Mouse (Mus musculus) MEL (cell line): ENCODE results near the gene Lrpprc. TPM values are rescaled to one million over a fixed set of nuclear protein-coding genes. Genes with fewer than 3 reads are reported as not detected.

ENCODE experiments used
- DNase-seq: peaks from one replicate; pipeline ENCODE4 v3.0.0; 2011; ENCODE audit warnings: low read depth, low spot score
- H3K27ac ChIP-seq: 2 replicates; pipeline ENCODE4 v1.5.1; 2012; ENCODE audit warnings: low read depth, mild to moderate bottlenecking, control low read depth, low read length, moderate library complexity; ENCODE audit not compliant: control insufficient read depth
- H3K27me3 ChIP-seq, 2 experiments: fragments of 150-350 bp in 1 of 2; sonication (generic) in 1 of 2; 2 replicates each; pipeline ENCODE4 v1.6.1; 2012; ENCODE audit warnings: low read length in 2 of 2, mild to moderate bottlenecking in 2 of 2, improper control_type of control experiment in 1 of 2, moderate library complexity in 1 of 2; ENCODE audit not compliant: insufficient read depth in 2 of 2, control insufficient read depth in 1 of 2
- H3K36me3 ChIP-seq, 2 experiments: 2 replicates each; pipeline ENCODE4 v1.6.1; 2012 to 2014; ENCODE audit warnings: low read length in 2 of 2, improper control_type of control experiment in 1 of 2, inconsistent platforms in 1 of 2, mild to moderate bottlenecking in 1 of 2; ENCODE audit not compliant: insufficient read depth in 2 of 2, control insufficient read depth in 1 of 2
- H3K4me1 ChIP-seq, 2 experiments: fragments of 150-350 bp in 1 of 2; sonication (generic) in 1 of 2; 2 replicates each; pipeline ENCODE4 v1.6.1; 2012; ENCODE audit warnings: low read length in 2 of 2, improper control_type of control experiment in 1 of 2, mild to moderate bottlenecking in 1 of 2; ENCODE audit not compliant: insufficient read depth in 2 of 2, control insufficient read depth in 1 of 2
- H3K4me3 ChIP-seq, 2 experiments: fragments of 150-350 bp in 1 of 2; sonication (generic) in 1 of 2; 2 replicates each; pipeline ENCODE4 v1.5.1; 2012; ENCODE audit warnings: low read depth in 2 of 2, low read length in 2 of 2, mild to moderate bottlenecking in 2 of 2, moderate library complexity in 2 of 2, control low read depth in 1 of 2, improper control_type of control experiment in 1 of 2; ENCODE audit not compliant: control insufficient read depth in 1 of 2, insufficient read depth in 1 of 2
- H3K79me2 ChIP-seq: 2 replicates; pipeline ENCODE4 v1.6.1; 2012; ENCODE audit warnings: mild to moderate bottlenecking, low read length, moderate library complexity; ENCODE audit not compliant: control insufficient read depth, poor library complexity, insufficient read depth
- H3K9ac ChIP-seq: 2 replicates; pipeline ENCODE4 v1.6.1; 2012; ENCODE audit warnings: low read depth, mild to moderate bottlenecking, control low read depth, low read length, moderate library complexity; ENCODE audit not compliant: control insufficient read depth, poor library complexity, severe bottlenecking
- H3K9me3 ChIP-seq: fragments of 150-350 bp; sonication (generic); replicated peaks from 2 replicates; pipeline ENCODE4 v1.6.1; 2012; ENCODE audit warnings: mild to moderate bottlenecking, low read length, improper control_type of control experiment, moderate library complexity; ENCODE audit not compliant: insufficient read depth
- BHLHE40 ChIP-seq: IDR thresholded peaks from 2 replicates; pipeline ENCODE4 v1.6.1; 2012; ENCODE audit warnings: low read depth, mild to moderate bottlenecking, inconsistent platforms, low read length, improper control_type of control experiment, borderline replicate concordance
- CHD2 ChIP-seq: IDR thresholded peaks from 2 replicates; pipeline ENCODE4 v1.6.1; 2011; ENCODE audit warnings: low read length, improper control_type of control experiment
- CTCF ChIP-seq, 3 experiments: IDR thresholded peaks in 2 of 3; conservative IDR thresholded peaks in 1 of 3; 2 replicates each; pipeline ENCODE4 v1.5.1; 2011 to 2012; ENCODE audit warnings: low read length in 3 of 3, low read depth in 2 of 3, mild to moderate bottlenecking in 2 of 3, improper control_type of control experiment in 1 of 3, inconsistent platforms in 1 of 3, mixed read lengths in 1 of 3, moderate library complexity in 1 of 3; ENCODE audit not compliant: control insufficient read depth in 1 of 3, insufficient read depth in 1 of 3, poor library complexity in 1 of 3, severe bottlenecking in 1 of 3
- E2F4 ChIP-seq: IDR thresholded peaks from 2 replicates; pipeline ENCODE4 v1.6.1; 2011; ENCODE audit warnings: low read depth, low read length, improper control_type of control experiment, borderline replicate concordance
- EP300 ChIP-seq, 2 experiments: IDR thresholded peaks; 2 replicates each; pipeline ENCODE4 v1.6.1; 2011; ENCODE audit warnings: improper control_type of control experiment in 2 of 2, low read length in 2 of 2, low read depth in 1 of 2, mild to moderate bottlenecking in 1 of 2
- GABPA ChIP-seq: IDR thresholded peaks from 2 replicates; pipeline ENCODE4 v1.6.1; 2012; ENCODE audit warnings: low read depth, mild to moderate bottlenecking, inconsistent platforms, low read length, improper control_type of control experiment, moderate library complexity
- KAT2A ChIP-seq: conservative IDR thresholded peaks from 2 replicates; pipeline ENCODE4 v1.6.1; 2012; ENCODE audit warnings: low read depth, low read length, improper control_type of control experiment, inconsistent platforms
- MAFK ChIP-seq: IDR thresholded peaks from 2 replicates; pipeline ENCODE4 v1.6.1; 2011; ENCODE audit warnings: low read depth, mild to moderate bottlenecking, low read length, improper control_type of control experiment, borderline replicate concordance
- MAX ChIP-seq: IDR thresholded peaks from 2 replicates; pipeline ENCODE4 v1.6.1; 2011; ENCODE audit warnings: low read length, improper control_type of control experiment
- MAZ ChIP-seq: IDR thresholded peaks from 2 replicates; pipeline ENCODE4 v1.6.1; 2012; ENCODE audit warnings: low read depth, mild to moderate bottlenecking, inconsistent platforms, low read length, improper control_type of control experiment
- MYC ChIP-seq: IDR thresholded peaks from 2 replicates; pipeline ENCODE4 v1.6.1; 2011; ENCODE audit warnings: low read depth, mild to moderate bottlenecking, low read length, improper control_type of control experiment, moderate library complexity
- POLR2AphosphoS2 ChIP-seq: IDR thresholded peaks from 2 replicates; pipeline ENCODE4 v1.6.1; 2011; ENCODE audit warnings: low read length, improper control_type of control experiment
- RAD21 ChIP-seq: IDR thresholded peaks from 2 replicates; pipeline ENCODE4 v1.6.1; 2011; ENCODE audit warnings: mild to moderate bottlenecking, low read depth, low read length, improper control_type of control experiment
- RCOR1 ChIP-seq: IDR thresholded peaks from 2 replicates; pipeline ENCODE4 v1.6.1; 2012; ENCODE audit warnings: low read depth, mild to moderate bottlenecking, inconsistent platforms, low read length, improper control_type of control experiment
- TAL1 ChIP-seq: IDR thresholded peaks from 2 replicates; pipeline ENCODE4 v1.6.1; 2012; ENCODE audit warnings: mild to moderate bottlenecking, inconsistent platforms, low read length, moderate library complexity, mixed read lengths
- UBTF ChIP-seq: IDR thresholded peaks from 2 replicates; pipeline ENCODE4 v1.6.1; 2012; ENCODE audit warnings: low read depth, mild to moderate bottlenecking, inconsistent platforms, low read length, improper control_type of control experiment, moderate library complexity, borderline replicate concordance; ENCODE audit not compliant: insufficient read depth
- USF1 ChIP-seq: IDR thresholded peaks from 2 replicates; pipeline ENCODE4 v1.6.1; 2014; ENCODE audit warnings: low read depth, mild to moderate bottlenecking, inconsistent platforms, low read length, improper control_type of control experiment, moderate library complexity
- USF2 ChIP-seq, 2 experiments: IDR thresholded peaks; 2 replicates each; pipeline ENCODE4 v1.6.1; 2011 to 2012; ENCODE audit warnings: improper control_type of control experiment in 2 of 2, low read length in 2 of 2, borderline replicate concordance in 1 of 2, inconsistent platforms in 1 of 2, low read depth in 1 of 2, mild to moderate bottlenecking in 1 of 2; ENCODE audit not compliant: insufficient read depth in 1 of 2
- ZKSCAN1 ChIP-seq: IDR thresholded peaks from 2 replicates; pipeline ENCODE4 v1.6.1; 2012; ENCODE audit warnings: low read depth, mild to moderate bottlenecking, inconsistent platforms, low read length, improper control_type of control experiment, moderate library complexity
- ZMIZ1 ChIP-seq: IDR thresholded peaks from 2 replicates; pipeline ENCODE4 v1.6.1; 2012; ENCODE audit warnings: low read depth, mild to moderate bottlenecking, inconsistent platforms, low read length, improper control_type of control experiment, moderate library complexity
- polyA plus RNA-seq, 2 experiments: library from polyadenylated mRNA; stranded (reverse) in 1 of 2; unstranded in 1 of 2; fragments of >175 nt in 1 of 2; fragments of >200 nt in 1 of 2; gene quantifications; 2 replicates each; pipeline versions ENCODE4 v1.2.1 to v1.2.4; 2012; ENCODE audit warnings: low replicate concordance in 2 of 2, low read depth in 1 of 2; ENCODE audit not compliant: insufficient read length in 2 of 2, insufficient read depth in 1 of 2, missing spikeins in 1 of 2
- total RNA-seq: library from RNA; depleted of rRNA; stranded (reverse); fragments of 300-350 nt; gene quantifications from 2 replicates; pipeline ENCODE4 v1.2.3, GENCODE M21; 2012

The Lrpprc gene
- total and polyA plus RNA-seq, 3 experiments, result 82.6 to 204 (median 99.1) TPM

DNA sequence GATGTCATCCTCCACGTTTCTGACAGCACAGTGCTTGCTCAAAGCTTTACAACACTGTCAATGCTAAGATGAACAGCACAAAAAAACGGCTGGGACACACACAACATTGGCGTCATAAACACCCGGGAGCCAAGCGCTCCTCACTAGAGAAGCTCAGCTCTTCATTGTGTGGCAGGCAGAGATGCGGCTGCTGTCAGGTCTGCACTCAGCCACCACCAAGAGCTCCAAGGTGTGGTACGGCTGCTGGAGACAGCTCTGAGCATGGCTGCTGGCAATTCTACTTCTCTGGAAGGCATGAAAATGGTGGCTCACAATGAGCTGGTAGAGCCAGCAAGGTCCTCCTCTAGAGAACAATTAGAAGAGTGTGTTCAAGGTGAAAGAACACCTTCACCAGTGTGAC is 81.8 kb downstream of the Lrpprc start:
- H3K36me3 ChIP-seq, result peaks cover 0 to 14% of the 10 kb centered on the region in 2 experiments; a peak in 2 of 4 replicates

DNA sequence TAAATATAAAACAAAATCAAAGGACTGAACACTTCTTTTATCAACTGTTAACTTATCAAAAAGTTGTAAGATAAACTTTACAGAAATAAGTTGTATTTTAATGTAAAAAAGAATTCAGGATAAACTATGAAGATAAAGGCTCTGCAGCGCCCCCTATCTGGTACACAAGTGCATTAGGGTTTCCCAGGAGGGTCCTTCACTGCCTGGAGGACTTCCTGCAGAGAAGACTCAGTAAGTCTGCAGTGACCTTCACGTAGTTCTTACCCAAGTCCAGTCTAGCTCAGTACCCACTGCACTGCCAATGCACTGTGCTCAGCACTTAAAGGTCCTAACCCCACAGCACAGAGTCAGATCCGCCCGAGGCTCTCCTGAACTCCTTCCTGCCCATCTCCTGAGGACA is 83.2 kb downstream of the Lrpprc start:
- Histone ChIP-seq H3K27ac (no peak overlapping the region), H3K9me3 (no peaks in the 10 kb centered on the region), H3K4me1 (no peaks in the 10 kb centered on the region), H3K4me3 (no peak overlapping the region), H3K27me3 (no peaks in the 10 kb centered on the region), H3K9ac (no peak overlapping the region), H3K36me3 (peaks cover 0 to 14% of the 10 kb centered on the region in 2 experiments; a peak in 2 of 4 replicates), H3K79me2 (no peaks in the 10 kb centered on the region)
- DNase-seq, result peak; percentile 56
- no peak for TF ChIP-seq ZMIZ1
- TF ChIP-seq CTCF (IDR thresholded peaks at IDR 0.05 in 2 of 3, conservative IDR thresholded peaks at IDR 0.05 in 1 of 3; ENCODE audit: control insufficient read depth in 1 of 3, insufficient read depth in 1 of 3, low read depth in 2 of 3, low read length in 3 of 3, poor library complexity in 1 of 3, severe bottlenecking in 1 of 3), result peak in 2 of 3 experiments; percentile 44 to 61; a peak in 4 of 6 replicates

More for the DNA sequence above, 81.8 kb downstream of the Lrpprc start:
- no peak overlapping the region for H3K27ac ChIP-seq
- H3K9me3 ChIP-seq, result no peaks in the 10 kb centered on the region
- H3K9ac ChIP-seq, result no peak overlapping the region
- H3K4me1 ChIP-seq, result no peaks in the 10 kb centered on the region
- TF ChIP-seq UBTF, result no peak
- no peak for TF ChIP-seq ZKSCAN1
- TF ChIP-seq ZMIZ1, result no peak
- TF ChIP-seq MAFK, result no peak
- TF ChIP-seq MAZ, result no peak
- no peak for TF ChIP-seq CTCF (IDR thresholded peaks at IDR 0.05 in 2 of 3, conservative IDR thresholded peaks at IDR 0.05 in 1 of 3; ENCODE audit: control insufficient read depth in 1 of 3, insufficient read depth in 1 of 3, low read depth in 2 of 3, low read length in 3 of 3, poor library complexity in 1 of 3, severe bottlenecking in 1 of 3)
- no peak for TF ChIP-seq CHD2
- no peak for TF ChIP-seq RAD21
- no peak for TF ChIP-seq BHLHE40
- TF ChIP-seq POLR2AphosphoS2, result no peak
- TF ChIP-seq MAX, result no peak
- no peak for TF ChIP-seq EP300 (IDR thresholded peaks at IDR 0.05; ENCODE audit: low read depth in 1 of 2, low read length in 2 of 2)
- TF ChIP-seq RCOR1, result no peak
- TF ChIP-seq TAL1, result no peak
- no peak for TF ChIP-seq USF2 (IDR thresholded peaks at IDR 0.05; ENCODE audit: borderline replicate concordance in 1 of 2, insufficient read depth in 1 of 2, low read depth in 1 of 2, low read length in 2 of 2)
- no peak for TF ChIP-seq MYC
- TF ChIP-seq E2F4, result no peak
- no peak for TF ChIP-seq GABPA
- TF ChIP-seq KAT2A, result no peak
- no peak for TF ChIP-seq USF1
- DNase-seq, result no peak
- H3K79me2 ChIP-seq, result no peaks in the 10 kb centered on the region
- no peaks in the 10 kb centered on the region for H3K27me3 ChIP-seq
- H3K4me3 ChIP-seq, result no peak overlapping the region
